Mouse (Mus musculus) midbrain, embryonic 12.5 days (tissue): ENCODE measurements around the gene Pidd1. TPM values are rescaled to one million over a fixed set of nuclear protein-coding genes. Genes with fewer than 3 reads are reported as not detected.

Experiments used
- ATAC-seq: fragments of 200-750 bp; cut with Nextera tagmentation; 2 replicates; pipeline ENCODE4 v1.8.0; 2017; ENCODE audit warnings: low read depth, moderate TSS enrichment, moderate library complexity; ENCODE audit not compliant: low FRiP score
- H3K27ac ChIP-seq: fragments of 300-500 bp; sonication (generic); replicated peaks from 2 replicates; pipeline ENCODE4 v1.5.1; 2016; ENCODE audit warnings: mild to moderate bottlenecking
- H3K27me3 ChIP-seq: fragments of 300-500 bp; sonication (generic); 2 replicates; pipeline ENCODE4 v1.6.1; 2016; ENCODE audit warnings: mild to moderate bottlenecking
- H3K36me3 ChIP-seq: fragments of 300-500 bp; sonication (generic); 2 replicates; pipeline ENCODE4 v1.6.1; 2016
- H3K4me1 ChIP-seq: fragments of 300-500 bp; sonication (generic); 2 replicates; pipeline ENCODE4 v1.6.1; 2016
- H3K4me2 ChIP-seq: fragments of 300-500 bp; sonication (generic); replicated peaks from 2 replicates; pipeline ENCODE4 v1.6.1; 2016; ENCODE audit warnings: mild to moderate bottlenecking, moderate library complexity
- H3K4me3 ChIP-seq: fragments of 300-500 bp; sonication (generic); 2 replicates; pipeline ENCODE4 v1.5.1; 2016; ENCODE audit warnings: mild to moderate bottlenecking
- H3K9ac ChIP-seq: fragments of 300-500 bp; sonication (generic); replicated peaks from 2 replicates; pipeline ENCODE4 v1.6.1; 2016; ENCODE audit warnings: mild to moderate bottlenecking, moderate library complexity
- H3K9me3 ChIP-seq: fragments of 300-500 bp; sonication (generic); 2 replicates; pipeline ENCODE4 v1.6.1; 2016; ENCODE audit warnings: mild to moderate bottlenecking
- WGBS: fragments of 180-500 bp; shearing (Covaris S2); methylation state at CpG from one replicate; pipeline ENCODE4 v1.1.7; 2016; 5-methylcytosine and 5-hydroxymethylcytosine counted together
- polyA plus RNA-seq: library from polyadenylated mRNA; unstranded; fragments of >200 nt; fragmentation: Nextera tagmentation; extraction: Ambion mirVana; gene quantifications from 2 replicates; pipeline ENCODE4 v1.2.1, GENCODE M21; 2016

Pidd1 gene
- polyA plus RNA-seq, 1 experiment from 2014 or later: 9.6 TPM

DNA sequence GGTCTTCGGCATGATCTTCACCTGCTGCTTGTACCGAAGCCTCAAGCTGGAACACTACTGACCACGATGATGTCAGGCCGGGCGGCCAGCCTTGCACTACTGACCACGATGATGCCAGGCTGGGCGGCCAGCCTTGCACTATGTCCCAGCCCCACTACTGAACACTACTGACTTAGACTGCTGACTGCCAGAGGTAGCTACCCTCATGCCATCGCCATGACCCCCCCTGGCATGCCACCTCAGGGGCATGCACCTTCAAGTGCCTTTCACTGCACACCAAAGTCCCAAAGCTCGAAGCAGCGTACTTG is 26.8 kb upstream of the Pidd1 start:
- Histone ChIP-seq H3K27ac (no peak overlapping the region), H3K9ac (no peak overlapping the region), H3K4me1 (peaks cover 51% of the 10 kb centered on the region), H3K4me2 (no peak overlapping the region), H3K36me3 (peaks cover 32% of the 10 kb centered on the region), H3K4me3 (no peak overlapping the region), H3K9me3 (no peaks in the 10 kb centered on the region), H3K27me3 (peaks cover 18% of the 10 kb centered on the region)
- ATAC-seq: no peak
- 97% methylated on average over 10 of the region's 10 CpGs for WGBS

DNA sequence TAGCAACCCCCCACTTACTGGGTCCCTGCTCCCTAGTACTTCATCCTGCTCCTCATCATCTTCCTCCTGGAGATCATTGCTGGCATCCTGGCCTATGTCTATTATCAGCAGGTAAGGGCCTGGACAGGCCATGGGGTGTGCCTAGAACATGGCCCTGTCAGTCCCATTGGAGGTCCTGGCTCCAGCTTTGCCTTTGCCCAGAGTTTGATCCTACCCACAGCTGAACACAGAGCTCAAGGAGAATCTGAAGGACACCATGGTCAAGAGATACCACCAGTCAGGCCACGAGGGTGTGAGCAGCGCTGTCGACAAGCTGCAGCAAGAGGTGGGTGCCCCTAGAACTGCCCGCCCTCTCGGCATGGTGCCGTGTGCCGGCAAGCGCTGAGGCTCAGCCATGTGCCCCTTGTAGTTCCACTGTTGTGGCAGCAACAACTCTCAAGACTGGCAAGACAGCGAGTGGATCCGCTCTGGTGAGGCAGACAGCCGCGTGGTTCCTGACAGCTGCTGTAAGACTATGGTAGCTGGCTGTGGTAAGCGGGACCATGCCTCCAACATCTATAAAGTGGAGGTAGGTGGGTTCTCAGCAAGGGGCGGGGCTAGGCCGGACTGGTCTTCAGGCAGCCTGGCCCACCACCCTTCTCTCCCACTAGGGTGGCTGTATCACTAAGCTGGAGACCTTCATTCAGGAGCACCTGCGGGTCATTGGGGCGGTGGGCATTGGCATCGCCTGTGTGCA is 26.2 kb upstream of the Pidd1 start:
- Histone ChIP-seq H3K36me3 (peaks cover 32% of the 10 kb centered on the region), H3K4me2 (peak overlapping the region; percentile 74), H3K4me3 (0 out of 2 replicates have a peak overlapping the region, but pooled peaks have one; percentile 70), H3K27ac (0 out of 2 replicates have a peak overlapping the region, but pooled peaks have one; percentile 10), H3K27me3 (peaks cover 21% of the 10 kb centered on the region), H3K9ac (0 out of 2 replicates have a peak overlapping the region, but pooled peaks have one; percentile 41), H3K9me3 (no peaks in the 10 kb centered on the region), H3K4me1 (peaks cover 48% of the 10 kb centered on the region)
- WGBS: 91% methylated on average over 18 of the region's 18 CpGs
- no peak for ATAC-seq

DNA sequence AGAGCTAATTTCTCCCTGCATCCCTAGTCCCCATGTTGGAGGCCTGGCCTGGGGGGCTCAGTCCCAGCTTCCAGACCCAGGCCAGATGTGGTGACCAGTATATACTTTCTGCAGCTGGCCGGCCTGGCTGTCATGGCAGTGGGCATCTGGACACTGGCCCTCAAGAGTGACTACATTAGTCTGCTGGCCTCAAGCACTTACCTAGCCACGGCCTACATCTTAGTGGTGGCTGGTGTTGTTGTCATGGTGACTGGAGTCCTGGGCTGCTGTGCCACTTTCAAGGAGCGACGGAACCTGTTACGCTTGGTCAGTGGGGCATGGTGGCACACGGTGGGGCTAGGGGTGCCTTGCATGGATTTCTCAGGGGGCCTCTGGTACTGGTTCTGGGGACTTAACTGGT is 25.5 kb upstream of the Pidd1 start:
- H3K4me2 ChIP-seq: peak overlapping the region; percentile 74
- H3K27ac ChIP-seq: no peak overlapping the region; the same call in 1 of the 2 replicates
- peak overlapping the region; percentile 41 for H3K9ac ChIP-seq
- peaks cover 52% of the 10 kb centered on the region for H3K4me1 ChIP-seq
- H3K36me3 ChIP-seq: peaks cover 32% of the 10 kb centered on the region
- no peaks in the 10 kb centered on the region for H3K9me3 ChIP-seq
- ATAC-seq: no peak
- peaks cover 28% of the 10 kb centered on the region for H3K27me3 ChIP-seq
- H3K4me3 ChIP-seq: peak overlapping the region; percentile 70
- WGBS: 69% methylated on average over 6 of the region's 6 CpGs

DNA sequence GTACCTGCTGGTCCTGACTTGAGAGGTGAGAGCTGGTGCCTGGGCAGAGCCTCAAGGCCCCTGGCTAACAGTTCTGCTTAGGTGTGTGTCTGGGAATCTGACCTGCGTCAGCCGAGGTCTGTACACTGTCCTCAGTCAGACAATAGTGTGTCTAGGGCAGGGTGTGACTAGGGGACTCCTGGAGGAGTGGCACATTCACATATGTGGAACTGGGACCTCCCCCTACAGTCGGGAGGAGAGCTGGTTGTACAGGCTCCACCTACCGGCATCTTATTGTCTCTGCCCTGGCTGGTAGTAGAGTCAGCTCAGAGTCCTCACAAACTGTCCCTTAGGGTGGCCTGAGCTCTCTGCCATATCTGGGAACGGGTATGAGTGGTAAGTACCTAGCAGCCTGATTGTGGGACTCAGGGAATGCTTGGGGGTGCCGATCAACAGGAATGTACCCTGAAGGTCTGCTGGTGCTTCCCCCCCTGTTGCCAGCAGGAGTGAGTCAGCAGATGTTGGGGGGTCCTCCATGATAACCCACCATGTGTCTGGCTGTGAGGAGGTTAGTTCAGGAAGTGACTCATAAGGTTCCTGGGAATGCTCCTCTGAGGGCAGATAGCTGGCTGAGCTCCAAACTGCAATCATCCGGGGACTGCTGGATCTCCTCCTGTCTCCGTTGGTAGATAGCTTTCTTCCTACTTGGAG is 24.8 kb upstream of the Pidd1 start:
- WGBS: 21% methylated on average over 8 of the region's 8 CpGs
- Histone ChIP-seq H3K4me1 (peaks cover 47% of the 10 kb centered on the region), H3K4me2 (peak overlapping the region; percentile 74), H3K9me3 (no peaks in the 10 kb centered on the region), H3K4me3 (peak overlapping the region; percentile 70), H3K27ac (peak overlapping the region; percentile 79), H3K36me3 (peaks cover 32% of the 10 kb centered on the region), H3K9ac (peak overlapping the region; percentile 83), H3K27me3 (peaks cover 35% of the 10 kb centered on the region)
- peak; percentile 78 for ATAC-seq

DNA sequence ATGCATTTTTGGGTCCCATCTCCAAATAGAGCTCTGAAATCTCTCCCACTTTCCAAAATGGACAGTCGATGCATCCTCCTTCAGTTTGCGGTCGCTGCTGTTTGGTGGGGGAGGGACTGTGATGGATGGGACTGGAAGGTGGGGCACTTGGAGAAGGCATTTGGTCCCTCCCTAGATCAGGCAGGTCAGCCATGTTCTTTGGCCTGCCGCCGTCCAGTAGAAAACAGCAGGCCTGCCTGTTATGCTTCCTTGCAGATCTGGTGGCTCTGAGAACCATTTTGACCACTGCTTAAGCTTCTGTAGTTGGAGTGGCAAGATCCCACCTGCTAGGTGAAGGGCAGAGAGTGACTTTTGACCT is 24.3 kb upstream of the Pidd1 start:
- ATAC-seq: peak; percentile 23; the same call in 1 of the 2 replicates
- Histone ChIP-seq H3K27me3 (peaks cover 40% of the 10 kb centered on the region), H3K27ac (peak overlapping the region; percentile 79), H3K4me3 (peak overlapping the region; percentile 70), H3K9ac (peak overlapping the region; percentile 83), H3K4me2 (peak overlapping the region; percentile 74), H3K4me1 (peaks cover 43% of the 10 kb centered on the region), H3K36me3 (peaks cover 32% of the 10 kb centered on the region), H3K9me3 (no peaks in the 10 kb centered on the region)
- WGBS: 28% methylated on average over 5 of the region's 5 CpGs

DNA sequence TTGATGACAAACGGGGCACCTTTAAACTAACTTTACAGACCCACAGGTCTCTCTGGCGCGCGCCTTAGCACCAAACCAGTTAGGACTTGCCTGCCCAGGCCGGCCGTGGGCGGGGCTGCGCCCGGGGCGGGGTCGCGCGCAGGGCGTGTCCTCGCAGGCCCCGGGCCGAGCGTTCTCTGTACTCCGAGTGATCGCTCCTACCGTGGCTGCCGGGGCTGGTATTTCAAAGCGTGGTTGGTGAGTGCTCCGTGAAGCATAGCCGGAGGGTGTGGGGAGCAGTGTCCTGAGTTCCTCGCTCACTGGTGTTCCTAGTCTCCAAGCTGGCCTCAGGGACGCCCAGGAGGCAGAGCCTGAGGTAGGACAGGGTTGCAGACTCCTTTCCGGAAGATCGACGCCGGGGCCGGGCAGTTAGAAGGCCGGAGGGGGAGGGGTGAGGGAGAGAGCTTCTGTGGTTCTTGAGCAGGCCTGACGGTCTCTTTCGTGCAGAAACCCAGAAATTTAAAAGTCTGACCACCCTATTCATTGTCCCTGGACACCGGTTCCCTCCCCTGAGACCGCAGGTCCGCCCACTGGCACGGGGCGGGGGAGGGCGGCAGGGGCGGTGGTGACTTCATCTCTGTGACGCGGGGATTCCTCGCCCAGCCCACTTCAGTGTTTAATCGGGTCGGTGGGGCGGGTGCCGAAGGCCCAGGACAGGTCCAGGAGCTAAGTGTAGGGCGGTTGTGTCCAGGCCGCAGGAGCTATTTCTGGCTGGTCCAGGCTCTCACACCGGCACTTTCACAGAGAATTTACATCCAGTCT is 23.6 kb upstream of the Pidd1 start, which contains the start of gene Cd151:
Gene Cd151 (plus strand): TSS at position 163 of the 801 bp plus-strand sequence.
- H3K9ac ChIP-seq: peak within 1 kb of the TSS; percentile 83
- WGBS: under 1% methylated on average over 52 of the region's 52 CpGs
- no peaks in the 10 kb centered on the region for H3K9me3 ChIP-seq
- peaks cover 43% of the 10 kb centered on the region for H3K4me1 ChIP-seq
- H3K27ac ChIP-seq: peak within 1 kb of the TSS; percentile 79
- H3K36me3 ChIP-seq: peaks cover 27% of the 10 kb centered on the region
- peak; percentile 74 for ATAC-seq
- peak within 1 kb of the TSS; percentile 74 for H3K4me2 ChIP-seq
- H3K4me3 ChIP-seq: peak within 1 kb of the TSS; percentile 70
- H3K27me3 ChIP-seq: peaks cover 48% of the 10 kb centered on the region

DNA sequence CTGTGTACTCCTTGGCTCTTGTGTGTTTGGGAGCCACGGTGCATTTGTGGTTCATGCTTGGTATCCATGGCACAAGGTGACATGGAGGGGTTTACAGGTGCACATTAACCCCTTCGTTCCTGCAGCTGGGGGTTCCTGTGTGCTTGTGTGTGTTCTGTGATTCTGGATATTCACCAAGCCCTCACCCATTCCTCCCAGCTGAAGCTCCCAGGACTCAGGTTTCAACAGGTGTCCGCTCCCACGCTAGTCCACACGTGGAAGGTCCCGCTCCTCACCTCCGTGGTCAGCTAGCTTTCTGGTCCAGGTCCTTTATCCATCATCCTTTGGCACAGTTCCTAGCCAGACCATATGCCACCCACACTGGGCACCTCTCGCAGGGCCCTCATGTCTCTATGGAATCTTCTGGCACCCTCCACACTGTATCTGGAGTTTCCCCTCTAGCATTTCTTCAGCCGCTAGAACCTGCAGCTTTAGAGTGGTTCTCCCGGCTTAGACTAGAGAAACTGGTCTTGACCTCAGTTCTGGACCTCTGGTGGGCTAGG is 22.9 kb upstream of the Pidd1 start:
- peaks cover 21% of the 10 kb centered on the region for H3K36me3 ChIP-seq
- H3K27ac ChIP-seq: no peak overlapping the region
- peaks cover 51% of the 10 kb centered on the region for H3K4me1 ChIP-seq
- H3K9me3 ChIP-seq: no peaks in the 10 kb centered on the region
- H3K4me2 ChIP-seq: peak overlapping the region; percentile 74
- H3K9ac ChIP-seq: peak overlapping the region; percentile 83
- peaks cover 55% of the 10 kb centered on the region for H3K27me3 ChIP-seq
- ATAC-seq: no peak; the same call in 1 of the 2 replicates
- 58% methylated on average over 10 of the region's 10 CpGs for WGBS
- H3K4me3 ChIP-seq: peak overlapping the region; percentile 70

DNA sequence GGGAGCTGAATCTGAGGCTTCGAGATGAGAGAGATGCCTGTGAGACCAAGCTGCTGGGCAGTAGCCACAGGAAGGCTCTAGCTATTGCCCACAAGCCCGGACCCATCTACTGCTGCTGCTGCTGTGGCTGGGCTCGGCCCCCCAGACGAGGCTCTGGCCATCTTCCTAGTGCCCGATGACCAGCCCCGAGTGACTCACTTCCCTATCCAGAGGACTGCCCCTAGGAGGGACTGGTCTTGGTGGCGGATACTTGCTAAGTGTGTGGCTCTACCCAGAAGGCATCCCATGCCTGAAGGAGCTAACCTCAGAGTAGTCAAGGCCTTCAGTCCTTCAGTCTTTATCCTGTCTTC is 22.2 kb upstream of the Pidd1 start:
- Histone ChIP-seq H3K4me2 (no peak overlapping the region), H3K27ac (no peak overlapping the region), H3K4me1 (peaks cover 54% of the 10 kb centered on the region), H3K27me3 (peaks cover 62% of the 10 kb centered on the region), H3K9ac (no peak overlapping the region), H3K36me3 (peaks cover 15% of the 10 kb centered on the region), H3K4me3 (no peak overlapping the region), H3K9me3 (no peaks in the 10 kb centered on the region)
- 84% methylated on average over 7 of the region's 7 CpGs for WGBS
- ATAC-seq: no peak

DNA sequence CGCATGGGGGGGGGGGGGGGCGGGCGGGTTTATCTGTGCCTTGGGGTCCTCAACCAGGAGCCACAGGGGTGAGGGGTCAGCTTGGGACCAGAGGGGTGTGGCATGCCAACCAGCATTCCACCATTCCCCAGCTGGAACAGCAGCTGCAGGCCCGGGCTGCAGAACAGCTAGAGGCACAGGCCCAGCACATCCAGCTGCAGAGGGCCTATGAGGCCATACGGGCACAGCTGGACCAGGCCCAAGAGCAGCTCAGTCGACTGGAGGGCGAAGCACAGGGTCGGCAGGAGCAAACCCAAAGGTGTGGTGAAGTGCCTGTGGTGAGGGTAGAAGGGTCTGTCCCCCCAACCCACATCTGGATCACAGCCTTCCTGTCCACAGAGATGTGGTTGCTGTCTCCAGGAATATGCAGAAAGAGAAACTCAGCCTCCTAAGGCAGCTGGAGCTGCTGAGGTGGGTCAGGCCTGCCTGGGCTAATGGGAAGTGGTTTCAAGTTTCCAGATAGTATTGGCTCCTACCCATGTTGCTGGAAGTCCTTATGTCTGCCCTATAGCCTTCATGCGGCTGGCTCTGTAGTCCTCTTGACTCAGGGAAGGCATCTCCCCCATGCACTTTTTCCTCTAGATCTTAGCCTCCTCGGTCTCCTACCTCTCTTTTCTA is 21.7 kb upstream of the Pidd1 start:
- Histone ChIP-seq H3K9ac (no peak overlapping the region), H3K9me3 (no peaks in the 10 kb centered on the region), H3K27me3 (peaks cover 67% of the 10 kb centered on the region), H3K4me2 (no peak overlapping the region), H3K27ac (no peak overlapping the region), H3K36me3 (peaks cover 10% of the 10 kb centered on the region), H3K4me1 (peaks cover 54% of the 10 kb centered on the region), H3K4me3 (peak overlapping the region; percentile 17; the same call in 1 of the 2 replicates)
- 43% methylated on average over 8 of the region's 10 CpGs for WGBS
- no peak for ATAC-seq

DNA sequence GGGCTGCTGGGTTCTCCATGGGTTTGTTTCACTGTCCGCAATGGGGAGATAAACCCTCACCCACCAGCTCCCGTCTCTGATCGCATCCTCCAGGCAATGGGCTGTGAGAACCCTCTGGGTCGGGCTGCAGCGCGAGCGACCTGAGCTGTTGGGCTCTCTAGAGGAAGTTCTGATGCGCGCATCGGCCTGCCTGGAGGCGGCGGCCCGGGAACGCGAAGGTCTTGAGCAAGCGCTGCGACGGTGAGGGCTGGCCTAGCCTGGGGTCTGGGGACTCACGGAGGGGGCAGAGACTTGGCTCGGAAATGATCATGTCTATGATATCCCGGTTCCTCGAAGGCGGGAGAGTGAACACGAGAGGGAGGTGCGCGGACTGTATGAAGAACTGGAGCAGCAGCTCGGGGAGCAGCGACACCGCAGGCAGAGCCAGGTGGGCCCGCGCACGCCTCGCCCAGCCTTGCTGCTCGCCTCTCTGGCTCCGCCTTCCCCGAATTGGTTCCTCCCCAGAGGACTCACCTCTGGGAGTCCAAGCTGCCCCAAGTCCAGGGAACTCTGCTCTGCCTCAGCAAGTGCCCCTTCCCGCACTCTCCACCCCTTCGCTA is 20.9 kb upstream of the Pidd1 start:
- peaks cover 49% of the 10 kb centered on the region for H3K4me1 ChIP-seq
- no peak overlapping the region for H3K27ac ChIP-seq
- H3K4me3 ChIP-seq: peak overlapping the region; percentile 17
- ATAC-seq: no peak
- H3K9ac ChIP-seq: no peak overlapping the region
- peaks cover 75% of the 10 kb centered on the region for H3K27me3 ChIP-seq
- whole genome bisulfite sequencing: 4% methylated on average over 33 of the region's 38 CpGs
- no peaks in the 10 kb centered on the region for H3K9me3 ChIP-seq
- H3K4me2 ChIP-seq: peak overlapping the region; percentile 25
- H3K36me3 ChIP-seq: peaks cover 7% of the 10 kb centered on the region; the same call in 1 of the 2 replicates
